Mouse (Mus musculus) intestine, embryonic 16.5 days (tissue): ENCODE measurements around the gene Nell1. TPM values are rescaled to one million over a fixed set of nuclear protein-coding genes. Genes with fewer than 3 reads are reported as not detected.

Source experiments
- ATAC-seq: fragments of 200-750 bp; cut with Nextera tagmentation; 2 replicates; pipeline ENCODE4 v1.8.0; 2017; ENCODE audit warnings: moderate TSS enrichment, moderate library complexity
- H3K27ac ChIP-seq: fragments of 300-500 bp; sonication (generic); 2 replicates; pipeline ENCODE4 v1.5.1; 2014; ENCODE audit warnings: mild to moderate bottlenecking, low read length
- H3K27me3 ChIP-seq: fragments of 300-500 bp; sonication (generic); replicated peaks from 2 replicates; pipeline ENCODE4 v1.6.1; 2014; ENCODE audit warnings: low read length, control low read depth, mixed read lengths; ENCODE audit not compliant: control insufficient read depth, insufficient read depth
- H3K36me3 ChIP-seq: fragments of 300-500 bp; sonication (generic); 2 replicates; pipeline ENCODE4 v1.6.1; 2014; ENCODE audit warnings: low read length, control low read depth; ENCODE audit not compliant: control insufficient read depth, insufficient read depth
- H3K4me1 ChIP-seq: fragments of 300-500 bp; sonication (generic); 2 replicates; pipeline ENCODE4 v1.6.1; 2014; ENCODE audit warnings: low read length, control low read depth, mixed read lengths; ENCODE audit not compliant: control insufficient read depth, insufficient read depth
- H3K4me2 ChIP-seq: fragments of 300-500 bp; sonication (generic); 2 replicates; pipeline ENCODE4 v1.6.1; 2014; ENCODE audit warnings: low read depth, low read length, control low read depth
- H3K4me3 ChIP-seq: fragments of 300-500 bp; sonication (generic); 2 replicates; pipeline ENCODE4 v1.5.1; 2014; ENCODE audit warnings: mild to moderate bottlenecking, low read length
- H3K9ac ChIP-seq: fragments of 300-500 bp; sonication (generic); 2 replicates; pipeline ENCODE4 v1.6.1; 2014; ENCODE audit warnings: low read depth, low read length
- H3K9me3 ChIP-seq: fragments of 300-500 bp; sonication (generic); 2 replicates; pipeline ENCODE4 v1.6.1; 2016; ENCODE audit warnings: low read length, control low read depth; ENCODE audit not compliant: control insufficient read depth
- WGBS: fragments of 180-500 bp; shearing (Covaris S2); extraction: QIAGEN DNeasy Blood & Tissue Kit; methylation state at CpG from one replicate; pipeline ENCODE4 v1.1.7; 2014; 5-methylcytosine and 5-hydroxymethylcytosine counted together
- polyA plus RNA-seq: library from polyadenylated mRNA; unstranded; fragments of >200 nt; fragmentation: Nextera tagmentation; extraction: Ambion mirVana; gene quantifications from 2 replicates; pipeline ENCODE4 v1.2.1, GENCODE M21; 2015

Gene Nell1
- polyA plus RNA-seq, 1 experiment from 2014 or later: 4.2 TPM

DNA sequence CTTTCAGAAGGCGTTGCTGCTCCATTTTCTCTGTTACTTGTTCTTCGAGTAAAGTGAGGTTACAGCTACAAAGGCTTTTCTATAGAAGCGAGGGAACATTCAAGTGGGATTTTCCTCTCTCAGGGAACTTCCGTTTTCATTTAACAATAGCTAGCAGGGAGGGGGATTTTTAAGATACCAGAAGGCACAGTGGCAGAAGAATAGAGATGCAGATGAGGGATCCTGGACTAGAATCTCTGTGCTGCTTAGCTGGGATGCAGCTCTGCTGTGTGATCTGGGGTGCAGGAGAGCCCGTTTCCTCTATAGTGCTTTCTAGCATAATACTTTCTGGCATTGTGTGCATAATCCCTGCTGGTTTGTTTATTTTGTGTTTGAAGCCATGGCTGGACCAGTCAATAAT, 568.7 kb downstream of the Nell1 start:
- ATAC-seq: no peak
- Histone ChIP-seq H3K9ac (no peak overlapping the region), H3K4me3 (no peak overlapping the region), H3K27me3 (no peaks in the 10 kb centered on the region), H3K9me3 (no peaks in the 10 kb centered on the region), H3K4me1 (no peaks in the 10 kb centered on the region), H3K4me2 (no peak overlapping the region), H3K36me3 (no peaks in the 10 kb centered on the region), H3K27ac (no peak overlapping the region)
- 69% methylated on average over 5 of the region's 5 CpGs for WGBS

DNA sequence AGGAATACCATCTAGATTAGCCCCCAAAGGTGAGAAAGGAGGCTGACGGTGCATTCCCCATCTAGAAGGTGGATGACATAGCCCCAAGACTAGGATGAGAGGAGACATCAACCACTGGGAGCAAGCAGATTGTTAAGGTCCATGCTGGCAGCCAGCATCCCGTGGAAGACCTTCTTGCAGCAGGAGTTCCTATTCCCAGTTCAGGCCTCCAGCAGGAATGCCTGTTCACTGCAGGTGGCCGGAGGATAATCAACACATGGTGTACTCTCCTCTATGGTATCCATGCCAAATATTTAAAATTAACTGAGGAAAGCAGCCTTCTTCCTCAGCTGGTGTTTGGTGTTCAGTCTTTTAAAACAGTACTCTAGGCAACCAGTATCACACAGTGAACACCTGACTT, 574.9 kb downstream of the Nell1 start:
- no peak overlapping the region for H3K4me3 ChIP-seq
- H3K36me3 ChIP-seq: no peaks in the 10 kb centered on the region
- no peak overlapping the region for H3K27ac ChIP-seq
- WGBS: 76% methylated on average over 3 of the region's 3 CpGs
- H3K27me3 ChIP-seq: no peaks in the 10 kb centered on the region
- H3K9ac ChIP-seq: no peak overlapping the region
- H3K4me2 ChIP-seq: no peak overlapping the region
- H3K9me3 ChIP-seq: no peaks in the 10 kb centered on the region
- ATAC-seq: no peak
- H3K4me1 ChIP-seq: no peaks in the 10 kb centered on the region

GRCm38 (mm10) chr7:50551426-50551825, 576.8 kb downstream of the Nell1 start:
- Histone ChIP-seq H3K36me3 (no peaks in the 10 kb centered on the region), H3K27me3 (no peaks in the 10 kb centered on the region), H3K4me3 (no peak overlapping the region), H3K4me1 (no peaks in the 10 kb centered on the region), H3K4me2 (no peak overlapping the region), H3K9me3 (no peaks in the 10 kb centered on the region), H3K9ac (no peak overlapping the region), H3K27ac (no peak overlapping the region)
- no peak for ATAC-seq
- 77% methylated on average over 4 of the region's 4 CpGs for WGBS

DNA sequence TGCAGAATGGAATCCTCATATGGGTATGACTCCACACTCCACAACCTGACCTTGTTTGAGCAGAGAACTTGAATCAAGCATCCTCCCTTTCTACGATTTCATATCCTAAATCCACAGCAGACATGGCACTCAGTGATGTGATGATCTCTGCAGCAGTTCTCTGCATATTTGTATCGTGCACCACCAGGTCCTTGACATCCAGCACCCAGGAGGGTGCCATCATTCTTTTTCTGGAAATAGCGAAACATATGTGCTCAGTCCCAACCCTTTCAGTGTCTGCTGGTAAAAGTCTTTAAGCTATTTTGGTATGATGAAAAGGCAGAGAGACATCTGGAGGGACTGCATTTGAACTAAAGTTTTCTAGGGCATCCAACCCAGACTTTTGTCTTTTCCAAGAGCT, 588.0 kb downstream of the Nell1 start:
- 89% methylated on average over 3 of the region's 3 CpGs for WGBS
- H3K27ac ChIP-seq: no peak overlapping the region
- no peak for ATAC-seq
- no peak overlapping the region for H3K9ac ChIP-seq
- H3K4me3 ChIP-seq: no peak overlapping the region
- H3K9me3 ChIP-seq: no peaks in the 10 kb centered on the region
- H3K4me1 ChIP-seq: no peaks in the 10 kb centered on the region
- no peaks in the 10 kb centered on the region for H3K36me3 ChIP-seq
- no peak overlapping the region for H3K4me2 ChIP-seq
- no peaks in the 10 kb centered on the region for H3K27me3 ChIP-seq

DNA sequence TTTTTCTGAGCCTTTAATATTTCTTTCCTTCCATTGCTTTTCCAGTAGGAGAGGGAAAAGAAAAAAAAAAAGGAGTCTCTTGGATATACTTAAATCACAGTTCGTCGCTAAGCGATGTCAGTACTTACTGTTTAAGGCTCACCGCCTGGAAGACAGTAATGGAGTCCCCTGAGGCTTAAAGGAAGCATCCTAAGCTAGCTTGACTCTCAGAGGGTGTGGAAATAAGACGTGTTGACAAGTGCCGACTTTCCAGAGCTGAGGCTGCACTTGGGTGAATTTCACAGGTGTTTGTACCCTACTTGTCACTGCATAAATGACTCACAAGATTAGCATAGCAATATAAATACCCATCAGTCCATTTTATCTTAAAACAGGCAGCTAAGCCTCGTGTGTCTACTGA, 599.2 kb downstream of the Nell1 start:
- Histone ChIP-seq H3K9ac (no peak overlapping the region), H3K4me2 (no peak overlapping the region), H3K27ac (no peak overlapping the region), H3K4me1 (no peaks in the 10 kb centered on the region), H3K9me3 (no peaks in the 10 kb centered on the region), H3K27me3 (no peaks in the 10 kb centered on the region), H3K4me3 (no peak overlapping the region), H3K36me3 (no peaks in the 10 kb centered on the region)
- 61% methylated on average over 7 of the region's 7 CpGs for WGBS
- ATAC-seq: no peak

DNA sequence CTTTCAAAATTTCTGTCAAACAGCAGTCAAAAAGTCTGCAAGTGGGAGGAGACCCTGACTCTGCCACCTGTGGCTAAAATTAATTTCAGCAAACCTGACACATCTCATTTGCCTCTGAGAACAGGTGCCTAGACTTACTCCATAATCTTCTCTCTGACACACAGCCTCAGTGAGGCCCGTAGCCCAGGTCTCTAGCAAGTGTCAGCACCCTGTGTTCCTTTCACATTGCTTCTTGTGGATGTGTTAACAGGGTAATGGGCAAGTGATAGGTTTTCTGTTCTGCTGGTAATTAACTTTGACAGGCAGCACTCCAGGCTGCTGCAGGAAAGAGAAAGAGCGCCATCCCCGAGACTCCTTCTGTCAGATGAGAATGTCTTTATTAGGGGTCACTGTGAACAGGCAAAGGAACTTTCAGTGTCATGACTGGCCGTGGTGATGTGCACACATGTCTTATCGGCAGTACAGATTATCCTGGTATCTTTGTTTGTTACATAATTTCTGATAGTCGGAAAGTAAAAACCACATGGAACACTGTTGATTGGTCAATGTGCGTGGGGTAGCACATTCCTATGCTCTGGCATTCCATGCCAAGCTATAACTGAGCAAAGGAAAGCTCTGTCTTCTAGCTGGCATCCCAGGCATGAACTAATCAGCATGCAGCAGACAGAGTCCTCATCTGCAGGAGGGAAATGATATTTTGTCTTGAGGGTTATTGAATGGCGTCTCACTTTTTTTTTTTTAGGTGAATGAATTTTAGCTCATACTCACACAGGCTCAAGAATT, 614.2 kb downstream of the Nell1 start:
- Histone ChIP-seq H3K4me1 (no peaks in the 10 kb centered on the region), H3K9me3 (no peaks in the 10 kb centered on the region)

GRCm38 (mm10) chr7:50598890-50599289, 624.2 kb downstream of the Nell1 start, which contains the start of gene 4933405O20Rik:
Gene 4933405O20Rik (plus strand): TSS chr7:50599190.
- Histone ChIP-seq H3K4me2 (no peak within 1 kb of the TSS), H3K4me1 (no peaks in the 10 kb centered on the region), H3K9me3 (no peaks in the 10 kb centered on the region), H3K36me3 (no peaks in the 10 kb centered on the region), H3K27me3 (no peaks in the 10 kb centered on the region), H3K27ac (no peak within 1 kb of the TSS), H3K9ac (no peak within 1 kb of the TSS), H3K4me3 (no peak within 1 kb of the TSS)
- 69% methylated on average over 3 of the region's 3 CpGs for WGBS
- no peak for ATAC-seq

More for the DNA sequence above, 614.2 kb downstream of the Nell1 start:
- Histone ChIP-seq H3K36me3 (no peaks in the 10 kb centered on the region), H3K9ac (no peak overlapping the region), H3K4me2 (no peak overlapping the region), H3K27me3 (no peaks in the 10 kb centered on the region), H3K27ac (no peak overlapping the region), H3K4me3 (no peak overlapping the region)
- ATAC-seq: no peak
- WGBS: 73% methylated on average over 8 of the region's 8 CpGs

DNA sequence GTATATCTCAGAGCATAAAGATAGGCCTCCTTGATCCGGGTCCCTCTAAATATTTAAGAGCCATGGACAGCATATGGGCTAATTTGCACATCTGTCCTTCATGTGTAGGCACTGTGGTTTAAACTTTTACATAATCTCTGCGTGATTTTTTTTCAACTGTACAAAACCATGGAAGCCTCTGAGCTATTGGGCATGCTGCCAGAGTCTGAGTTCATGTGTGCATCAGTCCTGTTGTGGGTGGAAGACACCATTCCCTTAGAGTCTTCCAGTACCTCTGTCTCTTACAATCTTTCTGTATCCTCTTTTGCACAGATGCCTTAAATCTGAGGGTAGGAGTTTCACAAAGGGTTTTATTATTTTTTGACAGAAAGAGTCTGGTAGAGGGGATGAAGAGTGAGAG, 639.4 kb downstream of the Nell1 start:
- no peaks in the 10 kb centered on the region for H3K4me1 ChIP-seq
- no peaks in the 10 kb centered on the region for H3K9me3 ChIP-seq
- H3K36me3 ChIP-seq: no peaks in the 10 kb centered on the region
- H3K4me2 ChIP-seq: no peak overlapping the region
- H3K27ac ChIP-seq: no peak overlapping the region
- 78% methylated on average over 2 of the region's 2 CpGs for WGBS
- H3K27me3 ChIP-seq: no peaks in the 10 kb centered on the region
- no peak for ATAC-seq
- no peak overlapping the region for H3K9ac ChIP-seq
- H3K4me3 ChIP-seq: no peak overlapping the region

DNA sequence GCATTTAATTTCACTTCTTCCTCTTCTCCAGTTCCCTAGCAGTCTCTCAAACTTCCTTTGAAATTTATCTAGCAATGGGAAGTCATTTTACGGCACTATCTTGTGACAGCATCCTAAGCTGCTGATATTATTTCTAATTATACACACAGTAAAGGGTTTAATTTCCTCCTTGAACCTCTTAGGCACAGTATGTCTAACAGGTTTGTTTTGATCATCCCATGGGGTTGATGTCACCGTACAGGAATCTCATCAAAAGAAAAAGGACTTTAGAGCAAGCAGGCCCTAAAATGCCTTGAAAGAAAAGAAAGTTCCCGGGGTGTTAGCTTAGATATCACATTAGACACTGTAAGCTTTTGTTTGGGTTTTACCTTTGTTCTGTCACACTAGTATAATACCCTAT, 654.5 kb downstream of the Nell1 start:
- WGBS: 63% methylated on average over 3 of the region's 3 CpGs
- no peak overlapping the region for H3K4me3 ChIP-seq
- H3K9ac ChIP-seq: no peak overlapping the region
- no peaks in the 10 kb centered on the region for H3K36me3 ChIP-seq
- no peak overlapping the region for H3K27ac ChIP-seq
- ATAC-seq: no peak
- H3K4me1 ChIP-seq: no peaks in the 10 kb centered on the region
- no peaks in the 10 kb centered on the region for H3K9me3 ChIP-seq
- H3K4me2 ChIP-seq: no peak overlapping the region
- no peaks in the 10 kb centered on the region for H3K27me3 ChIP-seq

DNA sequence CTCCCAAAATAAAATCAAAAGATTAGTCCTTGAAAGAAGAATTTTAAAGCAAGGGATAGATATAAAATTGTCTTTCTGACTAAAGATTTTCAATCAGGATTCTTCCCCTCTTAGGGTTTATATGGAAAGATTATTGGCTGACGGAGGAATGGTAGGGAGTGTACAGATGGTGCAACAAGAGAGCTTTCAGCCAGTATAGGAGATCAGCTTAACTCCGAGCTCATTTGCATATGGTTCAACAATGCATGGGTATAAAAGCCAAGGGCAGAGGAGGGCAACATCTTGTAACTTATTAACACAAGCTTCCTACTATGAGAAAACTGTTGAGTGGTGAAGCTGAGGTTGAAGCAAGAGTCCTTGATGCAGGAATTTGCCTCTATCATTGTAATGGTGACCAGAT, 658.5 kb downstream of the Nell1 start:
- Histone ChIP-seq H3K9ac (no peak overlapping the region), H3K27ac (no peak overlapping the region), H3K9me3 (no peaks in the 10 kb centered on the region), H3K27me3 (no peaks in the 10 kb centered on the region), H3K4me3 (no peak overlapping the region), H3K4me1 (no peaks in the 10 kb centered on the region), H3K36me3 (no peaks in the 10 kb centered on the region), H3K4me2 (no peak overlapping the region)
- 80% methylated on average over 2 of the region's 2 CpGs for WGBS
- no peak for ATAC-seq
